Mouse (Mus musculus) stomach, embryonic 14.5 days (tissue): ENCODE results near the gene Dlgap4. TPM values are rescaled to one million over a fixed set of nuclear protein-coding genes. Genes with fewer than 3 reads are reported as not detected.

ENCODE experiments used
- ATAC-seq: fragments of 200-750 bp; cut with Nextera tagmentation; 2 replicates; pipeline ENCODE4 v1.8.0; 2017; ENCODE audit warnings: low read depth, moderate TSS enrichment; ENCODE audit not compliant: insufficient number of reproducible peaks, insufficient read depth, low FRiP score
- H3K27ac ChIP-seq: fragments of 300-500 bp; sonication (generic); 2 replicates; pipeline ENCODE4 v1.5.1; 2014; ENCODE audit warnings: mild to moderate bottlenecking, low read length, moderate library complexity, mixed read lengths
- H3K27me3 ChIP-seq: fragments of 300-500 bp; sonication (generic); 2 replicates; pipeline ENCODE4 v1.6.1; 2014; ENCODE audit warnings: low read length, control low read depth, mixed read lengths; ENCODE audit not compliant: control insufficient read depth, insufficient read depth
- H3K36me3 ChIP-seq: fragments of 300-500 bp; sonication (generic); 2 replicates; pipeline ENCODE4 v1.6.1; 2014; ENCODE audit warnings: mild to moderate bottlenecking, control low read depth, low read length, moderate library complexity, mixed read lengths; ENCODE audit not compliant: control insufficient read depth, insufficient read depth
- H3K4me1 ChIP-seq: fragments of 300-500 bp; sonication (generic); 2 replicates; pipeline ENCODE4 v1.6.1; 2014; ENCODE audit warnings: low read length, control low read depth, mixed read lengths; ENCODE audit not compliant: control insufficient read depth, insufficient read depth
- H3K4me2 ChIP-seq: fragments of 300-500 bp; sonication (generic); replicated peaks from 2 replicates; pipeline ENCODE4 v1.6.1; 2014; ENCODE audit warnings: low read depth, low read length, control low read depth
- H3K4me3 ChIP-seq: fragments of 300-500 bp; sonication (generic); 2 replicates; pipeline ENCODE4 v1.5.1; 2014; ENCODE audit warnings: low read depth, low read length, control low read depth
- H3K9ac ChIP-seq: fragments of 300-500 bp; sonication (generic); replicated peaks from 2 replicates; pipeline ENCODE4 v1.6.1; 2014; ENCODE audit warnings: low read depth, mild to moderate bottlenecking, control low read depth, low read length, moderate library complexity, mixed read lengths
- H3K9me3 ChIP-seq: fragments of 300-500 bp; sonication (generic); 2 replicates; pipeline ENCODE4 v1.6.1; 2016; ENCODE audit warnings: low read depth, low read length, control low read depth; ENCODE audit not compliant: control insufficient read depth
- WGBS: fragments of 180-500 bp; shearing (Covaris S2); extraction: QIAGEN DNeasy Blood & Tissue Kit; methylation state at CpG from one replicate; pipeline ENCODE4 v1.1.7; 2014; 5-methylcytosine and 5-hydroxymethylcytosine counted together
- polyA plus RNA-seq: library from polyadenylated mRNA; unstranded; fragments of >200 nt; fragmentation: Nextera tagmentation; extraction: Ambion mirVana; gene quantifications from 2 replicates; pipeline ENCODE4 v1.2.1, GENCODE M21; 2014

The Dlgap4 gene
- polyA plus RNA-seq, 1 experiment from 2014 or later, result 88.5 TPM

DNA sequence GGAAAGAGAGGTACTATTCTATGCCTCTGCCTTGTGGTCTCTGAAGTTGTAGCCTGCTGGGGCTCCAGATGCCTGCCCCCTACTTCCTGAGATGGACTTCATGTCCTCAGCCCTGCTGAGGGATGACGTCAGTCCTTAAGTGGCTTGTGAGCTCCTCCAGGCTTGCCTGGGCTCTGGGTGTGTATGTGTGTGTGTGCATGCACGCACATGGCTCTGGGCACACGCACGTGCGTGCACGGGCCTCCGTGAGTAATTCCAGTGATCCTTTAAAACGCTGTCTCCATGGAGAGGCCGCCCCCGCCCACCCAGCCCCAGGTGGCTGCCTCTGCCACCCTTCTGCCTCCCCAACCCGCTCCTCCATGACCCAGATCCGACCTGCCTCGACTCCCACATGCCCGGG, 72.5 kb downstream of the Dlgap4 start:
- no peak for ATAC-seq
- Histone ChIP-seq H3K27ac (no peak overlapping the region), H3K4me3 (no peak overlapping the region), H3K4me1 (no peaks in the 10 kb centered on the region), H3K36me3 (no peaks in the 10 kb centered on the region), H3K4me2 (no peak overlapping the region), H3K9me3 (no peaks in the 10 kb centered on the region), H3K9ac (no peak overlapping the region), H3K27me3 (no peaks in the 10 kb centered on the region)
- 68% methylated on average over 14 of the region's 14 CpGs for whole genome bisulfite sequencing

GRCm38 (mm10) chr2:156686754-156687153, 73.2 kb downstream of the Dlgap4 start:
- Histone ChIP-seq H3K4me3 (no peak overlapping the region), H3K4me1 (no peaks in the 10 kb centered on the region), H3K9ac (no peak overlapping the region), H3K27ac (no peak overlapping the region), H3K36me3 (no peaks in the 10 kb centered on the region), H3K4me2 (no peak overlapping the region), H3K9me3 (no peaks in the 10 kb centered on the region), H3K27me3 (no peaks in the 10 kb centered on the region)
- no peak for ATAC-seq
- 72% methylated on average over 4 of the region's 4 CpGs for WGBS

- no peak overlapping the region for H3K9ac ChIP-seq
- H3K27me3 ChIP-seq, result no peaks in the 10 kb centered on the region
- H3K36me3 ChIP-seq, result no peaks in the 10 kb centered on the region
- no peak for ATAC-seq
- 9% methylated on average over 14 of the region's 14 CpGs for WGBS
- no peak overlapping the region for H3K4me2 ChIP-seq
- no peaks in the 10 kb centered on the region for H3K9me3 ChIP-seq
- H3K4me1 ChIP-seq, result no peaks in the 10 kb centered on the region
- no peak overlapping the region for H3K4me3 ChIP-seq
- H3K27ac ChIP-seq, result no peak overlapping the region
Observed at GRCm38 (mm10) chr2:156688604-156689003, 75.1 kb downstream of the Dlgap4 start.

DNA sequence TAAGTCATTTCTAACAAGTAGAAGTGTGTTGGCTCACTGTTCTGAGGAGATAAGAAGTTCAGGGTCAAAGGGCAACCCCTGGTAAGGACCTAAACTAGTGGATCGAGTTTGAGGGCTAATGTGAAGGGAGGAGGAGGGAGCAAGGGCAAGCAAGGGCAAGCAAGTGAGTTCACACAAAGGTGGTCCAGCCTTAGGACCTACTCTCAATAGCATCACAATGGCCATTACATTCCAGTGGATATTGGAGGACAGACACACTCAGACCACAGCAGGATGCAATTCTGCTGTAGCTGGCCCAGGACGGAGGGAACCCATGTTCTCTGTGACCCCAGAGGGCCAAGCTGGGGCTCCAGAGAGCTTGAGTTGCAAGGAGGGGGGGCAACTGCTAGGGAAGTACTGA, 77.3 kb downstream of the Dlgap4 start:
- WGBS, result 38% methylated on average over 2 of the region's 2 CpGs
- no peaks in the 10 kb centered on the region for H3K36me3 ChIP-seq
- no peak overlapping the region for H3K4me3 ChIP-seq
- H3K4me2 ChIP-seq, result no peak overlapping the region
- H3K27ac ChIP-seq, result no peak overlapping the region
- no peak overlapping the region for H3K9ac ChIP-seq
- no peaks in the 10 kb centered on the region for H3K27me3 ChIP-seq
- no peak for ATAC-seq
- H3K9me3 ChIP-seq, result no peaks in the 10 kb centered on the region
- H3K4me1 ChIP-seq, result no peaks in the 10 kb centered on the region

DNA sequence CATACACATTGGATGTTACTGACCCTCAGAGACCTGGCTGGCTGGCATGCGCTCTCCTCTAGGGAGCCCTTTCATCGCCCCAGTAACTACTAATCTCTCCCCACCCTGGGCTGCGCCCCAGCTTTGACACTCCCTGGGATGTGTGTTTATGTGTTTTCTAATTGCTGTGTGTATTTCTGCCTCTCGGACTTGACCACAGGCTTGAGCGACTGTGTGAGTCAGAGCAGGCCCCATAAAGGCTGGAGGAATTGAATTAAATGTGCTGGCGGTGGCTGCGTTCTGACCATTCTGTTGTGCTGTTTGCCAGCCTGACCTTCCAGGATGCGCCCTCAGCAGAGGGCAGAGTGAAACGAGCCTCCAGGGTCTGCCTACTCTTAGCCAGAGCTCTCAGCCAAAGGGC, 78.2 kb downstream of the Dlgap4 start:
- Histone ChIP-seq H3K4me2 (no peak overlapping the region), H3K9me3 (no peaks in the 10 kb centered on the region), H3K36me3 (no peaks in the 10 kb centered on the region), H3K4me3 (no peak overlapping the region), H3K9ac (no peak overlapping the region), H3K27ac (no peak overlapping the region), H3K4me1 (no peaks in the 10 kb centered on the region), H3K27me3 (no peaks in the 10 kb centered on the region)
- WGBS, result 59% methylated on average over 9 of the region's 9 CpGs
- ATAC-seq, result no peak

DNA sequence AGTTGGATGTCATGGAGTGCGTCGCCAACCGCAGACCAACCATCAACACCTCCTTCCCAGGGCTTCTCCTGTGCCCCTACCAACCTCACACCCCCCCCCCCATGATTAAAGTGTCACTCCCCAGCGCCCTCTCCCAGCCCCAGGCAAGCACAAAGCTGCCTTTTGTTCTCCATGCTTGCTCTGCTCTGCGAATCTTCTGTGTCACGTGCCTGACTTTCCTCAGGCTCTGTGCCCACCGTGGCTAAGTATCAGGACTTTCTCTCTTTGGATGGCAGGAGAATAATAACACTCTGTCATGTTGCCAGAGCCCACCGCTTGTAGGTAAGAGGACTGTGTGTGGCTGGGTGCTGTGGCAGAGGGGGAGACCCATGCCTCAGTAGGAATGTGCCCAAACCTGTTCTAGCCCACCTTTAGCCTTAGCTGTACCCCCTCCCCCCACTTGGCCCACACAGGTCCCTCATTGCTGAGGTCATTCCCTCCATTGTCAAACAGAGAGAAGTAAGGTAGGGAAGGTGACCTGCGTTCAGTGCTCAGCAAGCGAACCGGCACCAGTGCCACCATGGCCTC, 79.8 kb downstream of the Dlgap4 start:
- Histone ChIP-seq H3K4me2 (no peak overlapping the region), H3K4me1 (no peaks in the 10 kb centered on the region), H3K27ac (no peak overlapping the region), H3K9ac (no peak overlapping the region), H3K36me3 (no peaks in the 10 kb centered on the region), H3K4me3 (no peak overlapping the region), H3K27me3 (no peaks in the 10 kb centered on the region), H3K9me3 (no peaks in the 10 kb centered on the region)
- ATAC-seq, result peak; percentile 56
- 51% methylated on average over 11 of the region's 11 CpGs for WGBS

- ATAC-seq, result no peak
- Histone ChIP-seq H3K9me3 (no peaks in the 10 kb centered on the region), H3K4me3 (no peak overlapping the region), H3K27me3 (no peaks in the 10 kb centered on the region), H3K9ac (no peak overlapping the region), H3K27ac (no peak overlapping the region), H3K4me2 (no peak overlapping the region), H3K4me1 (no peaks in the 10 kb centered on the region), H3K36me3 (no peaks in the 10 kb centered on the region)
- WGBS, result 82% methylated on average over 8 of the region's 8 CpGs
Observed at GRCm38 (mm10) chr2:156697261-156697660, 83.8 kb downstream of the Dlgap4 start.

GRCm38 (mm10) chr2:156698168-156698567, 84.7 kb downstream of the Dlgap4 start:
- H3K9me3 ChIP-seq, result no peaks in the 10 kb centered on the region
- H3K9ac ChIP-seq, result no peak overlapping the region
- no peaks in the 10 kb centered on the region for H3K27me3 ChIP-seq
- no peak overlapping the region for H3K4me2 ChIP-seq
- H3K4me1 ChIP-seq, result no peaks in the 10 kb centered on the region
- H3K27ac ChIP-seq, result no peak overlapping the region
- WGBS, result 70% methylated on average over 9 of the region's 9 CpGs
- ATAC-seq, result no peak
- no peak overlapping the region for H3K4me3 ChIP-seq
- H3K36me3 ChIP-seq, result no peaks in the 10 kb centered on the region

GRCm38 (mm10) chr2:156705473-156705872, 92.0 kb downstream of the Dlgap4 start:
- Histone ChIP-seq H3K4me2 (no peak overlapping the region), H3K9me3 (no peaks in the 10 kb centered on the region), H3K4me3 (no peak overlapping the region), H3K27me3 (no peaks in the 10 kb centered on the region), H3K36me3 (no peaks in the 10 kb centered on the region), H3K9ac (no peak overlapping the region), H3K27ac (no peak overlapping the region), H3K4me1 (no peaks in the 10 kb centered on the region)
- 16% methylated on average over 6 of the region's 6 CpGs for WGBS
- no peak for ATAC-seq
